Mouse (Mus musculus) kidney, adult 2 months (tissue): ENCODE results near the gene Gca.

Experiments
- CTCF ChIP-seq: fragments of 200-500 bp; conservative IDR thresholded peaks from 2 replicates; pipeline ENCODE4 v1.5.1; 2011; ENCODE audit warnings: low read depth, mild to moderate bottlenecking, control low read depth, low read length, moderate library complexity, mixed read lengths; ENCODE audit not compliant: insufficient read depth, insufficient read length
- POLR2A ChIP-seq: fragments of 200-500 bp; IDR thresholded peaks from one replicate; pipeline ENCODE4 v1.6.1; 2011; ENCODE audit warnings: low read depth, low read length, control low read depth

DNA sequence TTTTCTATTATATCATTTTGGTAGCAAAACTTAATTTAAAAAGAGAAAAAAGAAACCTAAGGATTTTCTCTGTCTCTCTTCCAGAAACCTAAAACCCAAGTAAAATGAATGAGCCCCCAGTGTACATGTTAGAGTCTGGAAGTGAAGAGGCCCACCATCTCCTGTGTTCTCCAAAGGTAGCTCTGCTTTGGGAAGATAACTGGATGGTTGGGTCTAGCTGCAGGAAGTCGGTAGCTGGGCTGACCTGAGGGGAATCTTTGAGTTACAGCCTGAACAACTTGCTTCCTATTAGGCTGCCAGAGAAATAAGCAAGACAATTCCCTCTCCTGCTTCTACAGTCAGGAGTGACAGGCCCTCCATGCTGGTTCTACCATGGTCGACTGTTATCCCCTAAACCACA, 44.4 kb upstream of the Gca start:
- TF ChIP-seq POLR2A (no peak), CTCF (no peak)
